Mouse (Mus musculus) common myeloid progenitor, adult 5-6 weeks (primary cell): ENCODE data around the gene Gm12790. TPM values are rescaled to one million over a fixed set of nuclear protein-coding genes. Genes with fewer than 3 reads are reported as not detected.
"Not testable (repeated sequence)": the region's sequence is repeated elsewhere in the genome, so short reads cannot be mapped to it uniquely, and the experiment has no call there.

ENCODE experiments used
- ATAC-seq: replicated peaks from 2 replicates; pipeline ENCODE4 v1.8.0; 2016; ENCODE audit warnings: low read depth, mild to moderate bottlenecking, moderate TSS enrichment, inconsistent platforms; ENCODE audit not compliant: poor library complexity, severe bottlenecking
- total RNA-seq: library from RNA; stranded (forward); fragments of 200-1000, 187-1606 nt; gene quantifications from 2 replicates; pipeline ENCODE4 v1.2.3, GENCODE M21; 2017

Gene Gm12790
- total RNA-seq: not detected in 2 replicates

DNA sequence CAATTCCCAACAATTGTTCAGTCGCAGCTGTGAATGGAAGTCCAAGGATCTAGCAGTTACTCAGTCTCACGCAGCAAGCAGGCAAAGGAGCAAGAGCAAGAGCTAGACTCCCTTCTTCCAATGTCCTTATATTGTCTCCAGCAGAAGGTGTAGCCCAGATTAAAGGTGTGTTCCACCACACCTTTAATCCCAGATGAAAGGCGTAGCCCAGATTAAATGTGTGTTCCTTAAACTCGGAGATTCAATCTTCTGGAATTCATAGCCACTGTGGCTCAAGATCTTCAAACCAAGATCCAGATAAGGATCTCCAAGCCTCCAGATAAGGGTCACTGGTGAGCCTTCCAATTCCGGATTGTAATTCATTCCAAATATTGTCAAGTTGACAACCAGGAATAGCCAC, at the start of gene Gm12790:
Gm12790 (minus strand) TSS at position 101 of the 400 bp plus-strand sequence.
- ATAC-seq: not testable (repeated sequence)

DNA sequence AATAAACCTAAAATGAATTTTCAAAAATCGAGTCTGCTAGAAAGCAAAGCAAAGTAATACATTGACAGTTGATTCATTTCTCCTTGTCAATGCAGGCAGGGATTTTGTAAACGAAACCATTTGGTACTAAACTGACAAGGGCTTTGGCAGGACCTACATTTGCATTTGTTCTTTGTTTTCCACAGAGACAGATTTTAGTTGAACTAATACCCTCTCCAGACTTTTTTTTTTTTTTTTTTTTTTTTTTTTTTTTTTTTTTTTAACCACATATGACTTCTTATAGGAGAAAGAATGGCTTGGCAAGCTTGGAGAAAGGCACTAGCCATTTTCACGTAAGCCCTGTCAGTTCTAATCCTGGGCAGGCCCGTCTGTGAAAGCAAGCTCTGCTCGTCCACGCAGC, 45.8 kb upstream of the Gm12790 start:
- ATAC-seq: no peak

DNA sequence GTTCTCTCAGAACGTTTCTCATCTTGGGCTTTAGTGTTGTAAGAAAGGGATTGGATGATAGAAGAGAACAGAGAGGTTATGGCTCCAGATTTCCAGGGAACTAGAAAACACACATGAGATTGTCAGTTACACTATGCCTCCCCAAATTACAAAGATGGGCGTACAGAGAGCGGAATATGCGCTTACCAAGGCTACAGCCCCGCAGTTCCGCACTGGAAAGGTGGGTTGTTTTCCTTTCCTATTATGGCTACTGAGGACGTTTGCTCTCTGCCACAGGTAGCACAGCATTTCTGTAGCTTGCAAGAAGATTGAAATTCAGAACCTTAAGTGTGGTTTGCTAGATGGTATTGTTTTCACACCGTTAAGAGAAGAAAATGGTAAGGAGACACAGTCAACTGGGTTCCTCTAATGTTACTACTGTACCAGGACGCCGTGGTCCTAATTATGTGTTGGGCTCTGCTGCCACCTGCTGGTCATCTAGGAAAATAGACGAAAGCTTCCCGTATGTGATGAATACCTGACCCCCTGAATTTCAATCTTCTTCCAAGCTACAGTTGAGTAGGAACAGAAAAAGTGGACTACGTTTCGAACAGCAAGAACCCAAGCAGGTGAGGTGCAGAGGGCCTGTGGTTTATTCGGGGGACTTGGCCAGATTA, 17.5 kb upstream of the Gm12790 start:
- ATAC-seq: peak; percentile 91

DNA sequence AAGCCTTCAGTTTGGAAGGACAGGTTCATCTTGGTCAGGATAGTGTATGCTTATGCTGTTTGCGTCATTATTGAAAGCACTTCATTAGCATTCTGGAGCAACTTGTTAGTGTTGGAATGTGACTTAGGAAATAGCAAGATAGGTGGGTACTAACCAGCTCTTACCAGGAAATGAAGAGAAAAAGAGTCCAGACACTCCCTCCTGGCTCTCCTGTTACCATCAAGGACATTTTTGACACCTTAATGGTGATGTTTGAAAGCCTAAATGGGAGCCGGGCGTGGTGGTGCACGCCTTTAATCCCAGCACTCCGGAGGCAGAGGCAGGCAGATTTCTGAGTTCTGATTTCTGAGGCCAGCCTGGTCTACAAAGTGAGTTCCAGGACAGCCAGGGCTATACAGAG, 16.6 kb upstream of the Gm12790 start:
- ATAC-seq: no peak

DNA sequence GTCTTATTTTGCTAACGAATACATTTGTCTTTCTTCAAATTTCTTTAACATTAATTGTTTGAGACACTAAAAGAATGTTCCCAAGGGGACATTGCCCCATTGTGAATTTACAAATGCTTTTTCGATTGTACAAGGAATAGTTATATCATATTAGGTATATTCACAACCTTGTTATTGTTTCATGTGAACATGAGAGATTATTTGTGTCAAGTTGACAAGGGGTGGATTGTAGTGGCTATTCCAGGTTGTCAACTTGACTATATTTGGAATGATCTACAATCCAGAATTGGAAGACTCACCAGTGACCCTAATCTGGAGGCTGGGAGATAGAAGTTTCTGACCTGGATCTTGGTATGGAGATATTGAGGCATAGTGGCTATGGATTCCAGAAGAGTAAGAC, 5.5 kb upstream of the Gm12790 start, which contains the start of gene Gm12789:
Gm12789 (plus strand) TSS at position 301 of the 400 bp plus-strand sequence.
- ATAC-seq: not testable (repeated sequence)

DNA sequence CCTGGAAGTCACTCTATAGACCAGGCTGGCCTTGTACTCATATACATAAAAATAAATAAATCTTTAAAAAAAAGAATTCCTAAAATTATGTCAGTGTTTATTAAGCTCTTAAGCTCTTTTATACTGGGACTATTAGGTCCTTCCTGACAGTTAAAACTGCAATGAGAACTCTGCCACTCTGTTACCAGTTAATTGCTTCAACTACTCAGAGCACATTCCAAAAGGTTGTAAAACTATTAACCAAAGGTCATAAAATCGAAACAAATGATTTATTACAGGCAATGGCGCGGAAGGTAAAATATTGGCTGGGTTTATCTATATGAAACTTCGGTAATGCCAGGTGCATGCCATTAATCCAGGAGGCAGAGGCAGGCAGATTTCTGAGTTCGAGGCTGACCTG, 4.8 kb upstream of the Gm12790 start:
- no peak for ATAC-seq

DNA sequence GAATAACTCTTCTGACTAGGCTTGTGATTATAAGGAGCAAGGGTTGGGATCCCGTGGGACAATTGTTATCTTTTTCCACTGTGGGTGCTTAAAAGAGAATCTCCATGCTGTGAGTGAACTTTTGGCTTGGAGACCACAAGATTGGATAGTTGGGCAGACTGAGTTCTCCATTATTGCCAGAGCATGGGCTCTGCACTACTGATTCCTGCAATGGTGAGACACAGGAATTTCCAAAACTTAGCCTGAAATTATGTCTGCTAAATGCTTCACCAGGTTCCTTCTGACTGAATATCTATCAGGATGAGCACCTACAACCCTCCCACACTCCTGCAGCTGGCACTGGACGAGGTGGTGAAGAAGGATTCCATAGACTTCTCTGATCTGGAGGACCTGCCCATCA, 40.7 kb downstream of the Gm12790 start, which contains the start of gene Gm12794:
Gm12794 (plus strand) TSS at position 301 of the 400 bp plus-strand sequence.
- not testable (repeated sequence) for ATAC-seq

Other genes starting within 250 kb of the Gm12790 start
- not detected in 2 replicates for gene B020004J07Rik, start 137.0 kb downstream of the Gm12790 start, total RNA-seq
- not detected in 2 replicates for gene C130073F10Rik, start 87.3 kb downstream of the Gm12790 start, total RNA-seq
- not detected in 2 replicates for gene Gm12800, start 71.9 kb downstream of the Gm12790 start, total RNA-seq
- not detected in 2 replicates for gene Gm12794, start 40.6 kb downstream of the Gm12790 start, total RNA-seq
- not detected in 2 replicates for gene Gm12789, start 5.6 kb upstream of the Gm12790 start, total RNA-seq
- 68.7 and 85.2 TPM in 2 replicates for gene Pde4b, start 106.5 kb upstream of the Gm12790 start, total RNA-seq